Mouse (Mus musculus): ENCODE measurements at regions not wholly inside any gene's neighbourhood (a gene's known extent, or its start where the extent isn't known, plus 50 kb on each side); places are given as distances from the start of the nearest gene placed in this dataset.
A peak's percentile ranks its signal among the peaks of the same experiment; 100 is the strongest.

DNA sequence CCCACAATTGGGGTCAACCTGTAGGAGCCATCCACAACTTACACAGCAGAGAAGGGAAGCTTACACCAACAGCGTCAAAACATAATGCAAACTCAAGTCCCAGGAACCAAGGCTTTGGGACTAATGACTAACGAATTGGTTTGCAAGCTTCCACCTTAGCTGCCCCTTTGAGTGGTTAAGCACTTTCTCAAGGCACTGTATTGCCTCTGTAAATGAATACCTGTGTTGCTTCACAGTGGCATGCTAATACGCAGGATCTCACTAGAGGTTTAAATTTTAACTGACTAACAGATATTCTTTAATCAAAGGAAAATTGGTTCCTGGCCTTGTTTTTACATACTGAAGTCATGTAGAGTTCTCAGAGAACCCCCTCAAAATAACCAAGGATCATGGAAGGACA, 261.8 kb upstream of the Vstm2b start:
- ATAC-seq (no peak), DNase-seq (no peak)
- 89% methylated on average over 3 of the region's 3 CpGs for WGBS
- Histone ChIP-seq H3K4me1 (ENCODE audit: insufficient read depth) (no peaks in the 10 kb centered on the region), H3K9me3 (ENCODE audit: low read length) (no peaks in the 10 kb centered on the region), H3K36me3 (ENCODE audit: insufficient read depth) (no peaks in the 10 kb centered on the region), H3K4me2 (ENCODE audit: low read depth) (no peak overlapping the region), H3K27ac (ENCODE audit: low read depth, low read length) (no peak overlapping the region), H3K4me3 (ENCODE audit: low read depth, low read length) (no peak overlapping the region), H3K9ac (no peak overlapping the region), H3K27me3 (ENCODE audit: insufficient read depth, low read length) (no peaks in the 10 kb centered on the region)
- TF ChIP-seq CTCF (IDR thresholded peaks at IDR 0.05; ENCODE audit: low read depth), result no peak

DNA sequence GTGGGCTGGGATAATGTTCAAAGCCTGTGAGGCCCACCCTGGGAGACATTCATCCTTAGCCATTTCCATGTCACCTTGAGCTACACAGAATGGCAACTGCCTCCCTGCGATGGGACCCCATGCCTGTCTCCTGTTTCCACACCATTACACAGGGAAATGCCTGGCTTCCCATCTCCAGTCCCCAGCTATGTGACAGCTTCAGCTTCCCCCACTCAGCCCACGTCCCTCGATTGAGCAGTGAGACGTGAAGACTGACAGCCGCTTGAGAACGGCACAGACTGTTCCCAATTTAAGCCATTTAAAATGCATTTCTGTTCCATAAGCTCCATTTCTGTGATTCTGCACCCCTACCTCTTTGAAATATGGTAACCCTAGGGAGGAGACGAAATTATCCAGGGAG, 243.1 kb upstream of the Vstm2b start:
- DNase-seq (peak; percentile 13), ATAC-seq (peak; percentile 61)
- Histone ChIP-seq H3K36me3 (ENCODE audit: insufficient read depth) (no peaks in the 10 kb centered on the region), H3K9me3 (ENCODE audit: low read length) (no peaks in the 10 kb centered on the region), H3K4me1 (ENCODE audit: insufficient read depth) (no peaks in the 10 kb centered on the region), H3K9ac (no peak overlapping the region), H3K4me3 (ENCODE audit: low read depth, low read length) (no peak overlapping the region), H3K27ac (ENCODE audit: low read depth, low read length) (no peak overlapping the region), H3K4me2 (ENCODE audit: low read depth) (no peak overlapping the region), H3K27me3 (ENCODE audit: insufficient read depth, low read length) (no peaks in the 10 kb centered on the region)
- TF ChIP-seq CTCF (IDR thresholded peaks at IDR 0.05; ENCODE audit: low read depth), result no peak
- WGBS, result 50% methylated on average over 7 of the region's 7 CpGs

GRCm38 (mm10) chr7:40655391-40655790, 242.7 kb upstream of the Vstm2b start:
- 0 out of 2 replicates have a peak, but pooled peaks have one; percentile 5 for ATAC-seq
- Histone ChIP-seq H3K9me3 (ENCODE audit: low read length) (no peaks in the 10 kb centered on the region), H3K27me3 (ENCODE audit: insufficient read depth, low read length) (no peaks in the 10 kb centered on the region), H3K4me1 (ENCODE audit: insufficient read depth) (no peaks in the 10 kb centered on the region), H3K4me2 (ENCODE audit: low read depth) (no peak overlapping the region), H3K4me3 (ENCODE audit: low read depth, low read length) (no peak overlapping the region), H3K36me3 (ENCODE audit: insufficient read depth) (no peaks in the 10 kb centered on the region), H3K27ac (ENCODE audit: low read depth, low read length) (no peak overlapping the region), H3K9ac (no peak overlapping the region)
- 60% methylated on average over 2 of the region's 2 CpGs for WGBS
- no peak for DNase-seq
- TF ChIP-seq CTCF (IDR thresholded peaks at IDR 0.05; ENCODE audit: low read depth), result no peak

DNA sequence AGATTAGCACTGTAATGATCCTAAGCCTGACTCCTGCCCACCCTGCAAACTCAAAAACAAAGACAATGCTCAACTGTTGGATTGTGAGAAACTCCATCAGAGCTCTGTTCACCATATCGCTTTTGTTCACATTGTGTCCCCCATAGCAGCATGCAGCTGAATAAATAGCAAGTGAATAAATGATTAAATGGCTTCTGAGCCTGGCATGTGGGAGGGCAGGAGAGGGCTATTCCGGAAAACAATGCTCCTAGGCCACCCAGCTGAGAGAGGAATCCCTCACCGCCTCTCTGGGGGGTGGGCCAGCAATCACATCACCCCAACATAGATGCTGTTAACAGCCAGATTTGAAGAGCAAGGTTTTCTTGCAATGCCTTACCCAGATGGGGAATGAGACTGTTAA, 238.5 kb upstream of the Vstm2b start:
- no peak for TF ChIP-seq CTCF (IDR thresholded peaks at IDR 0.05; ENCODE audit: low read depth)
- Histone ChIP-seq H3K4me2 (ENCODE audit: low read depth) (no peak overlapping the region), H3K27me3 (ENCODE audit: insufficient read depth, low read length) (no peaks in the 10 kb centered on the region), H3K4me3 (ENCODE audit: low read depth, low read length) (no peak overlapping the region), H3K27ac (ENCODE audit: low read depth, low read length) (no peak overlapping the region), H3K4me1 (ENCODE audit: insufficient read depth) (no peaks in the 10 kb centered on the region), H3K9ac (no peak overlapping the region), H3K9me3 (ENCODE audit: low read length) (no peaks in the 10 kb centered on the region), H3K36me3 (ENCODE audit: insufficient read depth) (no peaks in the 10 kb centered on the region)
- DNase-seq, result no peak
- 0 out of 2 replicates have a peak, but pooled peaks have one; percentile 3 for ATAC-seq
- 7% methylated on average over 3 of the region's 3 CpGs for WGBS

GRCm38 (mm10) chr7:40663781-40664180, 234.3 kb upstream of the Vstm2b start:
- Histone ChIP-seq H3K4me3 (ENCODE audit: low read depth, low read length) (no peak overlapping the region), H3K27ac (ENCODE audit: low read depth, low read length) (no peak overlapping the region), H3K27me3 (ENCODE audit: insufficient read depth, low read length) (no peaks in the 10 kb centered on the region), H3K4me2 (ENCODE audit: low read depth) (no peak overlapping the region), H3K4me1 (ENCODE audit: insufficient read depth) (no peaks in the 10 kb centered on the region), H3K9me3 (ENCODE audit: low read length) (no peaks in the 10 kb centered on the region), H3K9ac (no peak overlapping the region), H3K36me3 (ENCODE audit: insufficient read depth) (no peaks in the 10 kb centered on the region)
- DNase-seq, result no peak
- no peak for TF ChIP-seq CTCF (IDR thresholded peaks at IDR 0.05; ENCODE audit: low read depth)
- no peak for ATAC-seq
- 82% methylated on average over 7 of the region's 7 CpGs for WGBS

DNA sequence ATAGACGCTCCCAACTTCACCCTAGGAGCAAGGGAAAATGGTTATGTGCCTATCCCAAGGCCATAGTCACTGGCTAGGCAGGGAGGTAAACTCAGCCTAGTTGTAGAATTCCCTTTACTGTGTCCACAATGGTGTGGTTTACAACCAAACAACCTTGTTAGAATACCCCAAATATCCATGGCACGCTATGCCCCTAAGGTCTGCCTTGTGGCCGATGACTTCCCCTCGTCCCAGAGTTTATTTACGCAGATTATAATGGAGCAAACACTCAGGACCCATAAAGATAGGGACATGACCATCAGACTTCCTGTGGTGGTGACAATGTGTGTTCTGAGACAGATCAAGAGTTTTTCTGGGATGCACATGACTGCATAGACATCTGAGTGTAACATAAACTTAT, 231.5 kb upstream of the Vstm2b start:
- Histone ChIP-seq H3K4me2 (ENCODE audit: low read depth) (no peak overlapping the region), H3K9ac (no peak overlapping the region), H3K9me3 (ENCODE audit: low read length) (no peaks in the 10 kb centered on the region), H3K27me3 (ENCODE audit: insufficient read depth, low read length) (no peaks in the 10 kb centered on the region), H3K4me3 (ENCODE audit: low read depth, low read length) (no peak overlapping the region), H3K27ac (ENCODE audit: low read depth, low read length) (no peak overlapping the region), H3K36me3 (ENCODE audit: insufficient read depth) (no peaks in the 10 kb centered on the region), H3K4me1 (ENCODE audit: insufficient read depth) (no peaks in the 10 kb centered on the region)
- ATAC-seq, result no peak
- no peak for TF ChIP-seq CTCF (IDR thresholded peaks at IDR 0.05; ENCODE audit: low read depth)
- DNase-seq, result no peak
- 90% methylated on average over 5 of the region's 5 CpGs for WGBS

- H3K4me1 ChIP-seq (ENCODE audit: insufficient read depth), result no peaks in the 10 kb centered on the region
- H3K27ac ChIP-seq (ENCODE audit: low read depth, low read length), result no peak overlapping the region
- H3K4me3 ChIP-seq (ENCODE audit: low read depth, low read length), result no peak overlapping the region
- no peaks in the 10 kb centered on the region for H3K36me3 ChIP-seq (ENCODE audit: insufficient read depth)
- H3K27me3 ChIP-seq (ENCODE audit: insufficient read depth, low read length), result no peaks in the 10 kb centered on the region
- 89% methylated on average over 5 of the region's 5 CpGs for WGBS
- no peak for TF ChIP-seq CTCF (IDR thresholded peaks at IDR 0.05; ENCODE audit: low read depth)
- no peaks in the 10 kb centered on the region for H3K9me3 ChIP-seq (ENCODE audit: low read length)
- no peak overlapping the region for H3K4me2 ChIP-seq (ENCODE audit: low read depth)
- H3K9ac ChIP-seq, result no peak overlapping the region
- DNase-seq, result no peak
- no peak for ATAC-seq
Observed at GRCm38 (mm10) chr7:40670401-40670800, 227.7 kb upstream of the Vstm2b start.

- no peaks in the 10 kb centered on the region for H3K36me3 ChIP-seq (ENCODE audit: insufficient read depth)
- H3K27me3 ChIP-seq (ENCODE audit: insufficient read depth, low read length), result no peaks in the 10 kb centered on the region
- DNase-seq (no peak), ATAC-seq (no peak)
- no peak overlapping the region for H3K27ac ChIP-seq (ENCODE audit: low read depth, low read length)
- H3K9me3 ChIP-seq (ENCODE audit: low read length), result no peaks in the 10 kb centered on the region
- H3K4me2 ChIP-seq (ENCODE audit: low read depth), result no peak overlapping the region
- H3K4me1 ChIP-seq (ENCODE audit: insufficient read depth), result no peaks in the 10 kb centered on the region
- no peak overlapping the region for H3K9ac ChIP-seq
- no peak overlapping the region for H3K4me3 ChIP-seq (ENCODE audit: low read depth, low read length)
- WGBS, result 94% methylated on average over 4 of the region's 4 CpGs
- TF ChIP-seq CTCF (IDR thresholded peaks at IDR 0.05; ENCODE audit: low read depth), result peak; percentile 12; the same call in 1 of the 2 replicates
Observed at GRCm38 (mm10) chr7:40671068-40671467, 227.1 kb upstream of the Vstm2b start.
